Mouse (Mus musculus): ENCODE data around the gene Gpi1. TPM values are rescaled to one million over a fixed set of nuclear protein-coding genes. Genes with fewer than 3 reads are reported as not detected.

Gene Gpi1
- total and polyA plus RNA-seq, 2 experiments from 2014 or later, result 223 to 259 TPM

DNA sequence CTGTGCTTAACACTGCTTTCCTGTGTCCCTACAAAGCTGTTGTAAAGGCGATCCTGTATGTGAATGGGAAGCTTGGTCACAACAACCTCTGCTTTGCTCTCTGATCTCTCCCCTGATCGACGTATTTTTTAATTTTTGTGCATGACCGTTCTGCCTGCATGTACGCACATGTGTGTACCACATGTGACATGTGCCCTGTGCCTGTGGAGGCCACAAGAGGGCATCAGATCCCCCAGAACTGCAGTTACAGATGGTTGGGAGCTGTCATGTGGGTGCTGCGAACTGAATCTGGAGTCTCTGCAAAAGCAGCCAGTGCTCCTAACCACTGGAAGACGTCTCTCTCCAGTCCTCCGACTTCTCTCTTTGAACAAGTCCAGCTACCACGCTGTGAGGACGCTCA, 7.8 kb downstream of the Gpi1 start:
- H3K36me3 ChIP-seq (ENCODE audit: insufficient read depth), result peaks cover 76% of the 10 kb centered on the region
- no peak for TF ChIP-seq CTCF (IDR thresholded peaks at IDR 0.05; ENCODE audit: low read depth)

DNA sequence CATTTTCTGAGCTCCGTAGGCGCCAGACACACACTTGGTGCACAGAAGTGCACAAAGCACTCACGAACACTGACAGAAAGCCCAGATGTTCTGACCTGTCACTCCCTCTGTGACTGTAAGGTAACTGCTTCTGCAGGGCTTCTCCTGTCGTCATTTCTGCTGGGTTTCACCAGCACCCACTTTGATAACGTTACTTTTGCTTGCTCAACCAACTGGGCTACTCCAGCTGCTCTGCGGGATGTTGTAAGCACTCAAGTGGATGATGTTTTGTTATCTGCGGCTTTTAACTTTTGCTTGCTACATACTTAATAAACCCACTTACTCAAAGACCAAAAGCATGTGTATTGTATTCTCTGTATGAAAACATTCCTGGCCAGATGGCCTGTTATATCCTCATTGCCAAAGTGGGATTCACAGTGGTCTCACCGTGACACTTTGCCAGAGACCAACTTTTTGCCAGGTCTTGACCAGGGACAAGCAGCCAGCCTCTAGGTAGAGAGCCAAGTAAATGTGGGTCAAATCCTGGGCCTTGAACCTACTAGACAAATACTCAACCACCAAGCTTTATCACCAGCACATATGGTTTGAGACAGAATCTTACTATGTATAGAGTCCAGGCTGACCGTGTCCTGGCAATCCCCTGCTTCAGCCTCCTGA, 8.4 kb downstream of the Gpi1 start:
- ATAC-seq, result no peak
- H3K4me3 ChIP-seq (ENCODE audit: low read depth, low read length), result no peak overlapping the region
- TF ChIP-seq CTCF (IDR thresholded peaks at IDR 0.05; ENCODE audit: low read depth), result no peak

More for the DNA sequence above, 7.8 kb downstream of the Gpi1 start:
- 93% methylated on average over 10 of the region's 10 CpGs for WGBS
- Histone ChIP-seq H3K4me2 (ENCODE audit: low read depth) (no peak overlapping the region), H3K4me1 (ENCODE audit: insufficient read depth) (no peaks in the 10 kb centered on the region), H3K27me3 (ENCODE audit: insufficient read depth, low read length) (no peaks in the 10 kb centered on the region), H3K4me3 (ENCODE audit: low read depth, low read length) (no peak overlapping the region), H3K27ac (ENCODE audit: low read depth, low read length) (no peak overlapping the region), H3K9me3 (ENCODE audit: low read length) (no peaks in the 10 kb centered on the region), H3K9ac (no peak overlapping the region)
- ATAC-seq (no peak), DNase-seq (no peak)

DNA sequence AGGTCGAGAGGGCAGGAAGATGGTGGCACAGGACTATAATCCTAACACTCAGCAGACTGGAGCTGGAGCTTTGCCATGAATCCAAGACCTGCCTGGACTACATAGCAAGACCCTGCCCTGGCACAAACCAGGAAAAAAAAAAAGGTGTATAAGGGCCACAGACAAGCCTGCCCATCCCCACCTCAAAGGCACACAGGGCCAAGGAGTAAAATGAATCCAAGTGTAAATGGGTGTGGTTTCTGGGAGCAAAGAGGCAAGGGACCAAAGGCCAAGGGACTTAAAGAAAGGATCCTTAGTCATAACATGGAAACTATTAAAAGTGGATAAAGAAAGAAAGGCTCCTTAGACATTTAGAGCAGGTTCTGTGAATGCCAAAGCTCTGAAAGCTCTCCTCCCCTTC, 11.6 kb downstream of the Gpi1 start:
- DNase-seq, result no peak
- Histone ChIP-seq H3K4me1 (ENCODE audit: insufficient read depth) (no peaks in the 10 kb centered on the region), H3K9ac (no peak overlapping the region), H3K27ac (ENCODE audit: low read depth, low read length) (no peak overlapping the region), H3K27me3 (ENCODE audit: insufficient read depth, low read length) (no peaks in the 10 kb centered on the region), H3K9me3 (ENCODE audit: low read length) (no peaks in the 10 kb centered on the region), H3K4me3 (ENCODE audit: low read depth, low read length) (no peak overlapping the region), H3K36me3 (ENCODE audit: insufficient read depth) (peaks cover 79% of the 10 kb centered on the region), H3K4me2 (ENCODE audit: low read depth) (no peak overlapping the region)
- no peak for TF ChIP-seq CTCF (IDR thresholded peaks at IDR 0.05; ENCODE audit: low read depth)
- ATAC-seq, result no peak
- WGBS, result 65% methylated on average over 1 of the region's 1 CpGs

More for the DNA sequence above, 8.4 kb downstream of the Gpi1 start:
- H3K36me3 ChIP-seq (ENCODE audit: insufficient read depth), result peaks cover 74% of the 10 kb centered on the region
- H3K27me3 ChIP-seq (ENCODE audit: insufficient read depth, low read length), result no peaks in the 10 kb centered on the region
- H3K9ac ChIP-seq, result no peak overlapping the region
- WGBS, result 90% methylated on average over 9 of the region's 9 CpGs
- no peak overlapping the region for H3K27ac ChIP-seq (ENCODE audit: low read depth, low read length)
- DNase-seq, result no peak
- no peaks in the 10 kb centered on the region for H3K9me3 ChIP-seq (ENCODE audit: low read length)
- no peaks in the 10 kb centered on the region for H3K4me1 ChIP-seq (ENCODE audit: insufficient read depth)
- no peak overlapping the region for H3K4me2 ChIP-seq (ENCODE audit: low read depth)

DNA sequence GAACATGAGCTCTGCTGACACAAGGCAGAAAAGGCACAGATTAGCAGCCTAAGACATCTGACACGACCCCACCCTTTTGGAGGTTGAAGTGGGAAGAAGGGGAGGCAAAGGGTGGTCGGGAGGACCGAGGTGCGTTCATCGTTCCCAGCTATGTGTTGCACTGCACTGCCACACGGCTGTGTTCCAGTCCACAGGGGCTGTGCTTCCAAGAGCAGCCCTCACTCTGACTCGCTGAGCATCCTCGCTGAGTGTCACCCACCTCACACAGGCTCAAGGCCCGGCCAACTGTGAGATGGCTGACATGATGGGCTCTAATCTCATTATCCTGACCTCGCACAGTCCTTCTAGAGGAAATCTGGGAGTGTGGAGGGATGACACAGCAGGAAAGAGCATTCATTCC, 13.7 kb downstream of the Gpi1 start:
- TF ChIP-seq CTCF (IDR thresholded peaks at IDR 0.05; ENCODE audit: low read depth), result no peak
- no peak overlapping the region for H3K9ac ChIP-seq
- no peak overlapping the region for H3K4me2 ChIP-seq (ENCODE audit: low read depth)
- no peak overlapping the region for H3K4me3 ChIP-seq (ENCODE audit: low read depth, low read length)
- ATAC-seq (no peak), DNase-seq (no peak)
- no peaks in the 10 kb centered on the region for H3K9me3 ChIP-seq (ENCODE audit: low read length)
- peaks cover 80% of the 10 kb centered on the region for H3K36me3 ChIP-seq (ENCODE audit: insufficient read depth)
- no peaks in the 10 kb centered on the region for H3K4me1 ChIP-seq (ENCODE audit: insufficient read depth)
- H3K27ac ChIP-seq (ENCODE audit: low read depth, low read length), result no peak overlapping the region
- 93% methylated on average over 10 of the region's 10 CpGs for WGBS
- no peaks in the 10 kb centered on the region for H3K27me3 ChIP-seq (ENCODE audit: insufficient read depth, low read length)

DNA sequence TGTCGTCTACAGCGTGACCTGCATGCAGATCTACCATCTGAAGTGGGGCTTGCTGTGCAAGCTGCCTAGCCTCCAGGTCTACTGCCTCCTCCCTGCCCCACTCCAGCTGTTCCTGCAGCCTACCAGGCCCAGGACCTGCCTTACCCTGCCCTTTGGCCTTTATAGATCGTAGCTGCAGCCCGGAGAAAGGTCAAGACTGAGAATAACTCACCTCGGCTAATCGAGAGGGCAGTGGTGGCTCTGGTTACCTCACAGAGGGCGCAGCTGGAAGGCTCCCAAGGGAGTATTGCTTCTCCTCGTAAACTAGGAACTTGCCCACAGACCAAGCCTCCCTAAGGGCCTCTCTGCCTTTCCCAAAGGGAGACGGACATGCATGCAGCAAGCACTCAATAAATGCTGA, 14.7 kb downstream of the Gpi1 start:
- no peaks in the 10 kb centered on the region for H3K4me1 ChIP-seq (ENCODE audit: insufficient read depth)
- no peaks in the 10 kb centered on the region for H3K9me3 ChIP-seq (ENCODE audit: low read length)
- H3K4me3 ChIP-seq (ENCODE audit: low read depth, low read length), result no peak overlapping the region
- H3K36me3 ChIP-seq (ENCODE audit: insufficient read depth), result peaks cover 80% of the 10 kb centered on the region
- H3K27ac ChIP-seq (ENCODE audit: low read depth, low read length), result no peak overlapping the region
- ATAC-seq (no peak), DNase-seq (no peak)
- H3K4me2 ChIP-seq (ENCODE audit: low read depth), result no peak overlapping the region
- no peak overlapping the region for H3K9ac ChIP-seq
- WGBS, result 95% methylated on average over 9 of the region's 9 CpGs
- H3K27me3 ChIP-seq (ENCODE audit: insufficient read depth, low read length), result no peaks in the 10 kb centered on the region
- TF ChIP-seq CTCF (IDR thresholded peaks at IDR 0.05; ENCODE audit: low read depth), result no peak

DNA sequence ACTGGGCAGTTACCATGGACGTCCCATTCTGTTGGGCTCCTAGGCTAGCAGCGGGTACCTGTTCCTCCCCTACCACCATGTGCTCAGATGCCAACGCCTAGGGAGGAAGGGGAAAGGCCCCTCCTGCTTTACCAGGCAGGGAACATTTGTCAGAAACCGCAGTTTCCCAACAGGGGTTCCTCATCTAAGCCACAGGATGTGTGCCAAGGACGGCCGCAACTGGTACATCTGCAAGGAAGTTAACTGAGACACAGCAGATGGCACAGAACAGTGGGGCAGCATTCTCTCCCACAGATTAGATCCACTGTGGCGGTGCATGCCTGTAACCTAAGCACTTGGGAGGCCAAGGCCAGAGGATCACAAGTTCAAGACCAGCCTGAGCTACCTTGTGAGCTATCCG, 15.5 kb downstream of the Gpi1 start:
- no peak for DNase-seq
- Histone ChIP-seq H3K27ac (ENCODE audit: low read depth, low read length) (no peak overlapping the region), H3K9me3 (ENCODE audit: low read length) (no peaks in the 10 kb centered on the region), H3K4me1 (ENCODE audit: insufficient read depth) (no peaks in the 10 kb centered on the region), H3K27me3 (ENCODE audit: insufficient read depth, low read length) (no peaks in the 10 kb centered on the region), H3K9ac (no peak overlapping the region), H3K4me3 (ENCODE audit: low read depth, low read length) (no peak overlapping the region), H3K36me3 (ENCODE audit: insufficient read depth) (peaks cover 80% of the 10 kb centered on the region), H3K4me2 (ENCODE audit: low read depth) (no peak overlapping the region)
- WGBS, result 89% methylated on average over 8 of the region's 8 CpGs
- ATAC-seq, result no peak
- no peak for TF ChIP-seq CTCF (IDR thresholded peaks at IDR 0.05; ENCODE audit: low read depth)

DNA sequence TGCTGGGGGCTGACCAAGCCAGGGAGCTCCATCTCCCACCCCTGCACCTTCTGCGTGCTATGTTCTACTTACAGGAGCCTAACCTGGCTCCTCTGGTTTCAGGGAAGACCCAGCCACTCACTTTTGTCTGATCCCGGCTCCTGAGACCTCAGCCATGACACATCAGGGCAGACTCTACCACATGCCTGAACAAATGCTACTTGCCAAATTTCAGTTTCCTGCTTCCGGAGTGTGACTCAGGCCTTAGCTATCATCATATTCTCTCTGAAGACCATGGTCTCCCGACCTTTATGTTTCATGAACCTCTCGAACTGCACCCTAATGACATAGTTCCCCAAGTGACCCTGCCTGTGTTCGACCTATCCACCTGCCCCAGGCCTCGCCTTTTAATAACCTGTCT, 16.9 kb downstream of the Gpi1 start:
- Histone ChIP-seq H3K36me3 (ENCODE audit: insufficient read depth) (peaks cover 80% of the 10 kb centered on the region), H3K9ac (no peak overlapping the region), H3K4me1 (ENCODE audit: insufficient read depth) (no peaks in the 10 kb centered on the region), H3K4me2 (ENCODE audit: low read depth) (no peak overlapping the region), H3K27ac (ENCODE audit: low read depth, low read length) (no peak overlapping the region), H3K9me3 (ENCODE audit: low read length) (no peaks in the 10 kb centered on the region), H3K4me3 (ENCODE audit: low read depth, low read length) (no peak overlapping the region), H3K27me3 (ENCODE audit: insufficient read depth, low read length) (no peaks in the 10 kb centered on the region)
- no peak for TF ChIP-seq CTCF (IDR thresholded peaks at IDR 0.05; ENCODE audit: low read depth)
- no peak for ATAC-seq
- DNase-seq, result no peak
- WGBS, result 95% methylated on average over 7 of the region's 7 CpGs
